Mouse (Mus musculus) limb, embryonic 15.5 days (tissue): ENCODE measurements around the gene Lbr. TPM values are rescaled to one million over a fixed set of nuclear protein-coding genes. Genes with fewer than 3 reads are reported as not detected.
A peak's percentile ranks its signal among the peaks of the same experiment; 100 is the strongest.

Experiments used
- ATAC-seq: fragments of 200-750 bp; cut with Nextera tagmentation; 2 replicates; pipeline ENCODE4 v1.8.0; 2017; ENCODE audit warnings: low read depth, moderate TSS enrichment; ENCODE audit not compliant: insufficient number of reproducible peaks, low FRiP score, low TSS enrichment
- H3K27ac ChIP-seq: fragments of 300-500 bp; sonication (generic); 2 replicates; pipeline ENCODE4 v1.5.1; 2015; ENCODE audit warnings: moderate library complexity, mild to moderate bottlenecking, inconsistent platforms
- H3K27me3 ChIP-seq: fragments of 300-500 bp; sonication (generic); 2 replicates; pipeline ENCODE4 v1.6.1; 2015; ENCODE audit warnings: inconsistent platforms
- H3K36me3 ChIP-seq: fragments of 300-500 bp; sonication (generic); 2 replicates; pipeline ENCODE4 v1.6.1; 2015; ENCODE audit warnings: inconsistent platforms
- H3K4me1 ChIP-seq: fragments of 300-500 bp; sonication (generic); 2 replicates; pipeline ENCODE4 v1.6.1; 2015; ENCODE audit warnings: inconsistent platforms
- H3K4me2 ChIP-seq: fragments of 300-500 bp; sonication (generic); 2 replicates; pipeline ENCODE4 v1.6.1; 2015; ENCODE audit warnings: mild to moderate bottlenecking, inconsistent platforms
- H3K4me3 ChIP-seq: fragments of 300-500 bp; sonication (generic); 2 replicates; pipeline ENCODE4 v1.5.1; 2015; ENCODE audit warnings: mild to moderate bottlenecking, inconsistent platforms
- H3K9ac ChIP-seq: fragments of 300-500 bp; sonication (generic); 2 replicates; pipeline ENCODE4 v1.6.1; 2015; ENCODE audit warnings: inconsistent platforms
- H3K9me3 ChIP-seq: fragments of 300-500 bp; sonication (generic); 2 replicates; pipeline ENCODE4 v1.6.1; 2016; ENCODE audit warnings: inconsistent platforms
- WGBS: fragments of 180-500 bp; shearing (Covaris S2); methylation state at CpG from one replicate; pipeline ENCODE4 v1.1.7; 2015; 5-methylcytosine and 5-hydroxymethylcytosine counted together
- polyA plus RNA-seq: library from polyadenylated mRNA; unstranded; fragments of >200 nt; fragmentation: Nextera tagmentation; extraction: Ambion mirVana; gene quantifications from 2 replicates; pipeline ENCODE4 v1.2.1, GENCODE M21; 2015

Lbr gene
- polyA plus RNA-seq, 1 experiment from 2014 or later = 101 TPM

GRCm38 (mm10) chr1:181865863-181866216 lies 23.0 kb upstream of the Lbr start:
- no peaks in the 10 kb centered on the region; the same call in 1 of the 2 replicates for H3K4me1 ChIP-seq
- WGBS = 57% methylated on average over 5 of the region's 5 CpGs
- ATAC-seq = no peak
- no peak overlapping the region for H3K4me3 ChIP-seq
- no peak overlapping the region for H3K9ac ChIP-seq
- H3K27ac ChIP-seq = no peak overlapping the region
- no peaks in the 10 kb centered on the region for H3K27me3 ChIP-seq
- H3K9me3 ChIP-seq = no peaks in the 10 kb centered on the region
- no peaks in the 10 kb centered on the region for H3K36me3 ChIP-seq
- no peak overlapping the region for H3K4me2 ChIP-seq

DNA sequence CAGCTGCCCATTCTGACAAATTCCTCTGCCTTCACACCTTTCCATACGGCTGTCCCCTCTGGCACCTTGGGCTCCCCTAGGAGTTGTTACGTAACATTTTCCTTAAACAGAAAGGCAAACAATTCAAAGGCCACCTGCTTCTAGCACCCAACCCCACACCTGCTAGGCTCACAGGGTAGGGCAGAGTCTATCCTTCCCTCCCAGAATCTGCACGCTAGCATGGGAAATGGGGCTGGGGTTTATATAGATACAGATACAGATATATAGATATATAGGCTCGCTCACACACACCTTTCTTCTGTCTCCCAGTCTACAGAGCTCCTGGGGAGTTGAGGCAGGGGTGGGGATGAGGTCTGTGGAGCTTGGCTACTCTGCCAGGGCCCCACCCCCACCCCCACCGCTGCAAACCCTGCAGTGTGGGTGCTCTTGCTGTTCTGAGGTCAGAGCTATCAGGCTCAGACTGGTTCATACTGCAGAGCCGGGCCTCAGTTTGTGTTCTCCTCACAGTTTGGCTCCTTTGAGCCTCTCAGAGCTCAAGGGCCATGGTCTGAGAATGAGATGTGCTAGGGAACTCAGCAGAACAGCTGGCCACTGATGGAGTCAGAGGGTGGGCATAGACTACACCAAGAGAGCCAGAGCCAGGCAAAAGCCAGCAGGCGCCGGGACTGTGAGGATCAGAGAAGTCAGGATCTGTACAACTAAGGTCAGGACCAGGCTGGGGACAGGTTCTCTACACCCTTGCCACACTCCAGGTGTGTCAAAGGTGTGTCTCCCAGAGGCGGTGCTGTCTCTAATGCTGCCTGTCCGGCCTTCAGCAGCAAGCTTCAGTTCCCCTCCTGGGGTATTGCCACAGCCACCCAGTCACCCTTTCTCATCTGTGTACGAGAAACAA lies 22.4 kb upstream of the Lbr start:
- Histone ChIP-seq H3K9me3 (no peaks in the 10 kb centered on the region), H3K4me1 (peaks cover 4% of the 10 kb centered on the region), H3K27me3 (no peaks in the 10 kb centered on the region), H3K4me3 (no peak overlapping the region), H3K27ac (no peak overlapping the region), H3K4me2 (no peak overlapping the region), H3K9ac (no peak overlapping the region), H3K36me3 (no peaks in the 10 kb centered on the region)
- WGBS = 65% methylated on average over 11 of the region's 11 CpGs
- no peak for ATAC-seq

DNA sequence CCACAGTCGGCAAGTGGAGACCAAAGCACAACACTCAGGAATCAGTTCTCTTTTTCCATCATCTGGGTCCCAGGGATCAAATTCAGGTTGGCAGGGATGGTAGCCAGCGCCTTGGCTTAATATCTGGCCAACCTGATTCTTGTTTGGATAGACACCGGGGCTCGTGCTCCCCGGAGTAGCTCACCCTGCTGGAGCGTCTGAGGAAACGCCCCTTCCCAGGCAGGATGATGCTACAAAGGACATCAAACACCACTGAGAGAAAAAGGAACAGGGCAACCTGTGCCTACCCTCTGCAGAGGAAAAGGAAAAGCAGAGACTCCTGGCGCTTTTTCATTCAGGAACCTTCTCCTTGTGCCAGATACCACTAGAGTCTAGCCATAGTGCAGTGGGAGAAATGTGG lies 20.6 kb upstream of the Lbr start:
- Histone ChIP-seq H3K9ac (no peak overlapping the region), H3K4me3 (no peak overlapping the region), H3K4me2 (no peak overlapping the region), H3K27ac (no peak overlapping the region), H3K9me3 (no peaks in the 10 kb centered on the region), H3K27me3 (no peaks in the 10 kb centered on the region), H3K36me3 (no peaks in the 10 kb centered on the region), H3K4me1 (peaks cover 4% of the 10 kb centered on the region)
- no peak for ATAC-seq
- WGBS = 38% methylated on average over 8 of the region's 8 CpGs

GRCm38 (mm10) chr1:181862676-181863374 lies 20.0 kb upstream of the Lbr start:
- H3K4me1 ChIP-seq = peaks cover 4% of the 10 kb centered on the region
- ATAC-seq = no peak
- H3K36me3 ChIP-seq = no peaks in the 10 kb centered on the region
- no peaks in the 10 kb centered on the region for H3K9me3 ChIP-seq
- no peak overlapping the region for H3K4me3 ChIP-seq
- no peak overlapping the region for H3K4me2 ChIP-seq
- H3K27ac ChIP-seq = no peak overlapping the region
- H3K9ac ChIP-seq = no peak overlapping the region
- WGBS = 37% methylated on average over 16 of the region's 16 CpGs
- no peaks in the 10 kb centered on the region for H3K27me3 ChIP-seq

- no peak for ATAC-seq
- no peak overlapping the region for H3K9ac ChIP-seq
- H3K4me3 ChIP-seq = no peak overlapping the region
- no peaks in the 10 kb centered on the region for H3K36me3 ChIP-seq
- 75% methylated on average over 2 of the region's 2 CpGs for WGBS
- no peaks in the 10 kb centered on the region for H3K9me3 ChIP-seq
- H3K27me3 ChIP-seq = no peaks in the 10 kb centered on the region
- H3K27ac ChIP-seq = no peak overlapping the region
- H3K4me1 ChIP-seq = peaks cover 4% of the 10 kb centered on the region
- H3K4me2 ChIP-seq = no peak overlapping the region
Measured at GRCm38 (mm10) chr1:181861181-181861902, 18.5 kb upstream of the Lbr start.

- Histone ChIP-seq H3K4me2 (no peak overlapping the region), H3K4me3 (no peak overlapping the region), H3K9ac (no peak overlapping the region), H3K9me3 (no peaks in the 10 kb centered on the region), H3K27ac (no peak overlapping the region), H3K27me3 (no peaks in the 10 kb centered on the region), H3K36me3 (no peaks in the 10 kb centered on the region), H3K4me1 (peaks cover 4% of the 10 kb centered on the region)
- ATAC-seq = no peak
- 18% methylated on average over 5 of the region's 5 CpGs for WGBS
Measured at GRCm38 (mm10) chr1:181860659-181861058, 17.8 kb upstream of the Lbr start.

DNA sequence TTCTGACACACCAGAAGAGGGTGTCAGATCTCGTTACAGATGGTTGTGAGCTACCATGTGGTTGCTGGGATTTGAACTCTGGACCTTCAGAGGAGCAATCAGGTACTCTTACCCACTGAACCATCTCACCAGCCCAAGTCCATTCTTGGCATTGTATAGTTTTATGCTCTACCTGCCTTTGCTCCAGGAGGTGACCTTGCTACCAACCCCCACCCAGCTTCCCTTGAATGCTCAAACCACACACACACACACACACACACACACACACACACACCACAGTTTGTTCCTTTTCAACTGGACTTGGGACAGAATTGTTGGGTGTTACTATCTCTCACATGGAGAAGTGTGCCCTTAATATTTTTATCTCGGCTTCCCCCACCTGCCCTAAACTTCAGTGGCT lies 13.5 kb upstream of the Lbr start:
- Histone ChIP-seq H3K27me3 (no peaks in the 10 kb centered on the region), H3K9me3 (no peaks in the 10 kb centered on the region), H3K9ac (no peak overlapping the region), H3K36me3 (no peaks in the 10 kb centered on the region), H3K4me2 (no peak overlapping the region), H3K4me3 (no peak overlapping the region), H3K27ac (no peak overlapping the region), H3K4me1 (peaks cover 23% of the 10 kb centered on the region)
- 75% methylated on average over 2 of the region's 2 CpGs for WGBS
- ATAC-seq = no peak

DNA sequence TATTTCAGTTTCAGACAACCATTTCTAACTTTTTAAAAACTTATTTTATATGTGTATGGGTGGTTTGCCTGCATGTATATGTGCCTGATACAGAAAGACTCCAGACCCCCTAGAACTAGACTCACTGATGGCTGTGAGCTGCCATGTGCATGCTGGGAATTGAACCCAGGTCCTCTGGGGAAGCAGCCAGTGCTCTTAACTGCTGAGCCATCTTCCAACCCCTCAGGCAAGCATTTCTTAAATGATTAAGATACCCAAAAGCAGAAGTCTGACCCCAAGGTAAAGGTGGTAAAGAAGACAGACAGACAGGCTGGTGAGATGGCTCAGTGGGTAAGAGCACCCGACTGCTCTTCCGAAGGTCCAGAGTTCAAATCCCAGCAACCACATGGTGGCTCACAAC lies 12.0 kb upstream of the Lbr start:
- Histone ChIP-seq H3K27me3 (no peaks in the 10 kb centered on the region), H3K4me2 (no peak overlapping the region), H3K9ac (no peak overlapping the region), H3K36me3 (no peaks in the 10 kb centered on the region), H3K27ac (no peak overlapping the region), H3K9me3 (no peaks in the 10 kb centered on the region), H3K4me3 (no peak overlapping the region), H3K4me1 (peaks cover 19% of the 10 kb centered on the region)
- WGBS = 90% methylated on average over 2 of the region's 2 CpGs
- no peak for ATAC-seq

GRCm38 (mm10) chr1:181853081-181853736 lies 10.4 kb upstream of the Lbr start:
- 13% methylated on average over 19 of the region's 21 CpGs for WGBS
- peak overlapping the region; percentile 44 for H3K4me2 ChIP-seq
- H3K4me3 ChIP-seq = peak overlapping the region; percentile 16
- H3K9ac ChIP-seq = no peak overlapping the region
- peak overlapping the region; percentile 69 for H3K27ac ChIP-seq
- H3K27me3 ChIP-seq = no peaks in the 10 kb centered on the region
- no peaks in the 10 kb centered on the region for H3K9me3 ChIP-seq
- H3K4me1 ChIP-seq = peaks cover 21% of the 10 kb centered on the region
- no peaks in the 10 kb centered on the region for H3K36me3 ChIP-seq
- 0 out of 2 replicates have a peak, but pooled peaks have one; percentile 67 for ATAC-seq

DNA sequence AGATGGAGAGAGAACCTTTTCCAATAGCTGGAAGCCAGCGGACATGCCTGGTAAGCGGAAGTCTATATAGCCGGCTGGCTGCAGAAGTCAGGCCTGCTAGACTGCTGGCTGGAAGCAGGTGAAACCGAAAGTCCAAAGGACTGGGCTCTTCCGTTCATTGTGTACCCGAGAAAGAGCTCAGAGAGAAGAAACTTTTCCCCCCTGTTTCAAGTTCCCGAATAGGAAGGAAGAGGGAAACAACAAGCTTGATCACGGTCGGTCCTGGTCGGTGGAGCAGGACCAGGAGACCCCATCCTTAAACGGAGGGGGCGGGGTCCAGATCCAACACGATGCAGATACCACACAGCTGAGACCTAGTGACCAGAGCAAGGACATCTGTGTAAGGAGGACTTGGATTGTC lies 9.6 kb upstream of the Lbr start:
- no peaks in the 10 kb centered on the region for H3K9me3 ChIP-seq
- no peak overlapping the region for H3K9ac ChIP-seq
- WGBS = 45% methylated on average over 13 of the region's 13 CpGs
- H3K36me3 ChIP-seq = no peaks in the 10 kb centered on the region
- peak overlapping the region; percentile 51 for H3K27ac ChIP-seq
- ATAC-seq = no peak
- H3K4me3 ChIP-seq = no peak overlapping the region
- H3K27me3 ChIP-seq = no peaks in the 10 kb centered on the region
- H3K4me2 ChIP-seq = no peak overlapping the region
- peaks cover 25% of the 10 kb centered on the region for H3K4me1 ChIP-seq

GRCm38 (mm10) chr1:181851521-181852310 lies 8.9 kb upstream of the Lbr start:
- Histone ChIP-seq H3K4me3 (no peak overlapping the region), H3K27me3 (no peaks in the 10 kb centered on the region), H3K36me3 (no peaks in the 10 kb centered on the region), H3K27ac (peak overlapping the region; percentile 51), H3K9ac (no peak overlapping the region), H3K9me3 (no peaks in the 10 kb centered on the region), H3K4me2 (no peak overlapping the region), H3K4me1 (peaks cover 25% of the 10 kb centered on the region)
- no peak for ATAC-seq
- 71% methylated on average over 12 of the region's 12 CpGs for WGBS
